Mouse (Mus musculus): ENCODE measurements around the gene Pcsk2. TPM values are rescaled to one million over a fixed set of nuclear protein-coding genes. Genes with fewer than 3 reads are reported as not detected.

Gene Pcsk2
- polyA plus RNA-seq (2015; fragmentation: Illumina TruSeq; extraction: RNeasy Lipid Tissue Mini Kit (QIAGEN cat#74804); ENCODE audit: insufficient read depth, low replicate concordance): not detected

DNA sequence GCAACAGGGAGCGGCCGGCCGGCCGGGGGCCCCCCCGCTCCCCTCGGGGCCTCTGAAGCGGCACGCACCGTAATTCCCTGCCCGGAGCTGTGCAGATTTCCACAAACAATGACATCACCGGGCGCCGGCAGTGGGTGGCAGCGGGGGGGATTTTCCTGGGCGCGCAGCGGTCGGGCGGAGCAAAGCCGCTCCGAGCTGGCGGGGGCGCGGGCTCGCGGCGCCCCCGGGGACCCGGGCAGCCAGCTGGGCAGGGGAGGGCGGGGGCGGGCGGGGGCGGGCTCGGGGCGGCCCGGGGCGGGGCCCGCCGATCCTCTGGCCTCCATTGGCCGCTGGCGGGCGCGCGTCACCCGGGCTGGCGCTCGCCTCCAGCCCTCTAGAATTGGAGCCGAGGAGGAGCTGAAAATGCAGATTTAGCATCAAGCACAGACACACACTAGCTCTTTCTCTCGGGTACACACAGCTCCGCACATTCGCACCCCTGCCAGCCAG lies at the start of gene Pcsk2:
Pcsk2 (plus strand) TSS at position 399 of the 489 bp plus-strand sequence.

DNA sequence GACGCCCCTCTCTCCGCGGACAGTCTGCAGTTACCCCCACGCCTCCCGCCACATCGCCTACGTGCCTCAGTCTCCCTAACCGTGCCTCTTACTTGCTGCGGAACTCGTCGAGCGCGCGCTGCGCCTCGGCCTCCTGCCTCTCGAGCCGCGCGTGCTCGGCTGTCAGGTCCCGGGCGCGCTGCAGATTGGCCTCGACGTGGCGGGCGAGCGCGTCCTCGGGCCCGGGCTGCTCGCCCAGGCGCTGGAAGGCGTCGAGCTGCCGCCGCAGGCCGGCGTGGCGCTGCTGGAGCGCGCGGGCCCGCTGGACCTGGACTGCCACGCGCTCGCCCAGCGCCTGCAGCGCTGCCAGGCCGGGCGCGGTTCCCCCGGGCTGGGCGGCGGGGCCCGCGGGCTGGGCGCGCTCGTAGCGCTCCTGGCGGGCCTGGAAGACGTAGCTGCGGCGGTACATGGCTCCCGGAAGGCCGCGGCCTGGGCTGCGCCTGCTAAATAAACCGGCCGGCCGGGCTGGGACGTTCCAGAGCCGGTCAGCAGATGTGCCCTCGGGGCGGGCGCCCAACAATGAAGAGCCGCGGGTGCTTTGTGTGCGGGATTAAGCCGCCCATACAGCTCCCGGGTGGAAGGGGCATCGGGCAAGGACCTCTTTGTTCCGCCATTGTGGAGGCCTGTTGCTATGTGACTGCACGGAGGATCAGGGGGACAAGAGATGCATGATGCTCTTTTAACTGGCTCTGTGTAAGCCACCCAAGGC lies 316.7 kb downstream of the Pcsk2 start, which contains the start of gene Bfsp1:
Bfsp1 (minus strand) TSS at position 690 of the 748 bp plus-strand sequence.

Measured in spleen, adult 10 weeks (tissue).